Mouse (Mus musculus) embryonic fibroblast, embryonic 13.5 days (primary cell): ENCODE data around the gene Gpr137.

ENCODE experiments used
- CTCF ChIP-seq: IDR thresholded peaks from 2 replicates; pipeline ENCODE4 v1.5.1; 2011; ENCODE audit warnings: mild to moderate bottlenecking, control low read depth, low read length, moderate library complexity, borderline replicate concordance; ENCODE audit not compliant: insufficient read depth
- POLR2A ChIP-seq: IDR thresholded peaks from 2 replicates; pipeline ENCODE4 v1.6.1; 2011; ENCODE audit warnings: low read depth, mild to moderate bottlenecking, control low read depth, low read length, moderate library complexity

GRCm38 (mm10) chr19:6983621-6984020, 41.3 kb upstream of the Gpr137 start:
- TF ChIP-seq CTCF (no peak), POLR2A (no peak)
